ENCODE assay signal across 28 mouse cellular contexts in genomic region chr5:79131443-79132308, GRCm38 (mm10).
DNase-seq lines count a peak whose midpoint lies in the region; ATAC-seq and TF ChIP-seq lines count a peak whose summit lies in the region.
"Had no signal": no experiment of that assay in that cellular context is flagged by ENCODE, and none has a peak within 500 bp of the region (broad histone marks: within the 10 kb centered on the region; RNA-seq: fewer than 3 reads in every experiment).

No protein-coding gene starts in this region.

- TF ChIP-seq CTCF in midbrain, postnatal 0 days (IDR thresholded peaks at IDR 0.05): no peak

- H3K4me1 ChIP-seq in hindbrain, embryonic 10.5 days (replicated peaks): no peaks in the 10 kb centered on the region
- no peaks in the 10 kb centered on the region for H3K4me1 ChIP-seq in hindbrain, embryonic 14.5 days (replicated peaks; ENCODE audit: control insufficient read depth, insufficient read depth, low read length)
- no peaks in the 10 kb centered on the region for H3K4me1 ChIP-seq in midbrain, embryonic 12.5 days
- no peaks in the 10 kb centered on the region for H3K4me1 ChIP-seq in midbrain, postnatal 0 days (ENCODE audit: insufficient read depth, low read length)
- H3K4me1 ChIP-seq in forebrain, embryonic 14.5 days (ENCODE audit: control insufficient read depth, insufficient read depth, low read length): no peaks in the 10 kb centered on the region
- H3K4me1 ChIP-seq: embryonic facial prominence, embryonic 15.5 days; limb, embryonic 12.5 days; liver, embryonic 15.5 days; neural tube, embryonic 12.5 days had no signal

- no peak overlapping the region for H3K27ac ChIP-seq in hindbrain, embryonic 10.5 days
- no peak overlapping the region for H3K27ac ChIP-seq in hindbrain, embryonic 14.5 days
- H3K27ac ChIP-seq in midbrain, embryonic 12.5 days (replicated peaks): no peak overlapping the region
- no peak overlapping the region for H3K27ac ChIP-seq in midbrain, postnatal 0 days (ENCODE audit: low read depth, low read length)
- no peak overlapping the region for H3K27ac ChIP-seq in forebrain, embryonic 14.5 days (ENCODE audit: low read depth, low read length)
- H3K27ac ChIP-seq: embryonic facial prominence, embryonic 15.5 days; left cerebral cortex, adult 2 months; limb, embryonic 12.5 days; liver, embryonic 15.5 days; neural tube, embryonic 12.5 days had no signal

- H3K4me3 ChIP-seq in hindbrain, embryonic 10.5 days: no peak overlapping the region
- no peak overlapping the region for H3K4me3 ChIP-seq in hindbrain, embryonic 14.5 days (replicated peaks; ENCODE audit: low read length)
- no peak overlapping the region for H3K4me3 ChIP-seq in midbrain, embryonic 12.5 days
- H3K4me3 ChIP-seq in midbrain, postnatal 0 days (ENCODE audit: low read depth, low read length): no peak overlapping the region
- H3K4me3 ChIP-seq in forebrain, embryonic 14.5 days (ENCODE audit: low read depth, low read length): no peak overlapping the region
- H3K4me3 ChIP-seq: embryonic facial prominence, embryonic 15.5 days; left cerebral cortex, adult 2 months; limb, embryonic 12.5 days; liver, embryonic 15.5 days; neural tube, embryonic 12.5 days had no signal

- H3K4me2 ChIP-seq in hindbrain, embryonic 14.5 days (replicated peaks): no peak overlapping the region
- H3K4me2 ChIP-seq in midbrain, embryonic 12.5 days (replicated peaks): no peak overlapping the region
- no peak overlapping the region for H3K4me2 ChIP-seq in midbrain, postnatal 0 days (ENCODE audit: low read depth, low read length, poor library complexity, severe bottlenecking)
- no peak overlapping the region for H3K4me2 ChIP-seq in forebrain, embryonic 14.5 days (ENCODE audit: low read length)
- H3K4me2 ChIP-seq: embryonic facial prominence, embryonic 15.5 days; heart, embryonic 11.5 days; limb, embryonic 12.5 days; liver, embryonic 15.5 days; lung, embryonic 14.5 days; neural tube, embryonic 12.5 days had no signal

- WGBS in hindbrain, embryonic 10.5 days: 79% methylated on average over 8 of the region's 8 CpGs
- 81% methylated on average over 8 of the region's 8 CpGs for WGBS in hindbrain, embryonic 14.5 days
- 74% methylated on average over 8 of the region's 8 CpGs for WGBS in midbrain, embryonic 12.5 days
- WGBS in midbrain, postnatal 0 days: 79% methylated on average over 8 of the region's 8 CpGs
- WGBS in forebrain, embryonic 14.5 days: 73% methylated on average over 8 of the region's 8 CpGs

- H3K36me3 ChIP-seq in hindbrain, embryonic 10.5 days: no peaks in the 10 kb centered on the region
- no peaks in the 10 kb centered on the region for H3K36me3 ChIP-seq in hindbrain, embryonic 14.5 days (replicated peaks; ENCODE audit: control insufficient read depth, insufficient read depth)
- H3K36me3 ChIP-seq in midbrain, embryonic 12.5 days: no peaks in the 10 kb centered on the region
- no peaks in the 10 kb centered on the region for H3K36me3 ChIP-seq in midbrain, postnatal 0 days (ENCODE audit: insufficient read depth, low read length)
- H3K36me3 ChIP-seq in forebrain, embryonic 14.5 days (ENCODE audit: control insufficient read depth, insufficient read depth, low read length): no peaks in the 10 kb centered on the region
- H3K36me3 ChIP-seq: embryonic facial prominence, embryonic 15.5 days; G1E; limb, embryonic 12.5 days; liver, embryonic 15.5 days; neural tube, embryonic 12.5 days had no signal

- H3K9ac ChIP-seq in hindbrain, embryonic 14.5 days: no peak overlapping the region
- H3K9ac ChIP-seq in midbrain, embryonic 12.5 days (replicated peaks): no peak overlapping the region
- no peak overlapping the region for H3K9ac ChIP-seq in midbrain, postnatal 0 days (replicated peaks; ENCODE audit: low read length, poor library complexity, severe bottlenecking)
- H3K9ac ChIP-seq in forebrain, embryonic 14.5 days (ENCODE audit: low read length): no peak overlapping the region
- H3K9ac ChIP-seq: embryonic facial prominence, embryonic 15.5 days; limb, embryonic 12.5 days; liver, embryonic 15.5 days; lung, embryonic 14.5 days; neural tube, embryonic 12.5 days had no signal

- peak; percentile 3 for DNase-seq in embryo, embryonic 10 days (ENCODE audit: low spot score)
- no peak for DNase-seq in embryo, embryonic 11 days
- peak; percentile 3 for DNase-seq in hindbrain, embryonic 10.5 days (ENCODE audit: low spot score)
- no peak for DNase-seq in hindbrain, embryonic 14.5 days (ENCODE audit: low spot score)
- DNase-seq in midbrain, postnatal 0 days (ENCODE audit: low spot score): no peak
- peak; percentile 10 for DNase-seq in forebrain, embryonic 14.5 days (ENCODE audit: low spot score)
- DNase-seq in left cerebral cortex, adult 18-20 months (ENCODE audit: low spot score in 2 of 2): no peak
- DNase-seq: adrenal gland, postnatal 10 days; cerebellum, adult 18-20 months; gastrocnemius, postnatal 36 days; heart, adult 18-20 months; heart, postnatal 36 days; kidney, adult 9 months; kidney, postnatal 25 days; lung, embryonic 14.5 days; lung, postnatal 14 days; midbrain, embryonic 14.5 days; thymus, adult 2 months; thymus, postnatal 36 days had no signal

- H3K27me3 ChIP-seq in hindbrain, embryonic 10.5 days (ENCODE audit: insufficient read depth, poor library complexity, severe bottlenecking): no peaks in the 10 kb centered on the region
- H3K27me3 ChIP-seq in hindbrain, embryonic 14.5 days (ENCODE audit: control insufficient read depth, insufficient read depth, low read length): no peaks in the 10 kb centered on the region
- H3K27me3 ChIP-seq in midbrain, embryonic 12.5 days: no peaks in the 10 kb centered on the region
- H3K27me3 ChIP-seq in midbrain, postnatal 0 days (ENCODE audit: insufficient read depth, low read length): no peaks in the 10 kb centered on the region
- H3K27me3 ChIP-seq in forebrain, embryonic 14.5 days (replicated peaks; ENCODE audit: control insufficient read depth, insufficient read depth, low read length): no peaks in the 10 kb centered on the region
- H3K27me3 ChIP-seq: embryonic facial prominence, embryonic 15.5 days; limb, embryonic 12.5 days; liver, embryonic 15.5 days; neural tube, embryonic 12.5 days had no signal

- no peaks in the 10 kb centered on the region for H3K9me3 ChIP-seq in hindbrain, embryonic 10.5 days
- no peaks in the 10 kb centered on the region for H3K9me3 ChIP-seq in hindbrain, embryonic 14.5 days (ENCODE audit: control insufficient read depth, low read length)
- no peaks in the 10 kb centered on the region for H3K9me3 ChIP-seq in midbrain, embryonic 12.5 days
- H3K9me3 ChIP-seq in midbrain, postnatal 0 days (ENCODE audit: low read length): no peaks in the 10 kb centered on the region
- no peaks in the 10 kb centered on the region for H3K9me3 ChIP-seq in forebrain, embryonic 14.5 days (replicated peaks; ENCODE audit: control insufficient read depth, low read length)
- H3K9me3 ChIP-seq: embryonic facial prominence, embryonic 15.5 days; limb, embryonic 12.5 days; liver, embryonic 15.5 days; neural tube, embryonic 12.5 days had no signal

- ATAC-seq in hindbrain, embryonic 14.5 days (ENCODE audit: low FRiP score): no peak
- ATAC-seq in midbrain, embryonic 12.5 days (ENCODE audit: low FRiP score, low read depth): peak; percentile 56
- no peak for ATAC-seq in midbrain, postnatal 0 days (ENCODE audit: low FRiP score)
- ATAC-seq in forebrain, embryonic 14.5 days: 0 out of 2 replicates have a peak, but pooled peaks have one; percentile 34
- ATAC-seq: intestine, postnatal 0 days had no signal

Comparison
In these comparisons a context has a peak if more than half of its experiments do, and no peak if none do; other contexts are left out.
1. DNase-seq: peak in embryo, embryonic 10 days (single experiment), hindbrain, embryonic 10.5 days (single experiment) and forebrain, embryonic 14.5 days (single experiment); none in embryo, embryonic 11 days (single experiment), hindbrain, embryonic 14.5 days (single experiment), midbrain, postnatal 0 days (single experiment) and left cerebral cortex, adult 18-20 months (0 of 2).
2. ATAC-seq: peak in midbrain, embryonic 12.5 days (single experiment) and forebrain, embryonic 14.5 days (single experiment); none in hindbrain, embryonic 14.5 days (single experiment) and midbrain, postnatal 0 days (single experiment).